Mouse (Mus musculus): ENCODE measurements around the gene Shkbp1. TPM values are rescaled to one million over a fixed set of nuclear protein-coding genes. Genes with fewer than 3 reads are reported as not detected.

Gene Shkbp1
- total and polyA plus RNA-seq, 3 experiments: 24.2 to 77.0 TPM; not detected in 1

GRCm38 (mm10) chr7:27356861-27357594 lies 1.2 kb upstream of the Shkbp1 start, which contains the start of gene Gm20479:
Gene Gm20479, minus strand, starts transcription at chr7:27357419.
- peaks cover 0 to 18% of the 10 kb centered on the region in 2 experiments; a peak in 2 of 4 replicates for H3K36me3 ChIP-seq (ENCODE audit: control insufficient read depth in 1 of 2, insufficient read depth in 2 of 2, low read length in 2 of 2)
- peaks cover 3% of the 10 kb centered on the region; the same call in 1 of the 2 replicates for H3K79me2 ChIP-seq (ENCODE audit: control insufficient read depth, insufficient read depth, low read length, poor library complexity)
- H3K4me1 ChIP-seq (ENCODE audit: control insufficient read depth in 1 of 2, insufficient read depth in 2 of 2, low read length in 2 of 2): peaks cover 4 to 18% of the 10 kb centered on the region in 2 experiments
- TF ChIP-seq GATA1 (IDR thresholded peaks at IDR 0.05; ENCODE audit: low read depth, low read length) (no peak), NELFE (IDR thresholded peaks at IDR 0.05; ENCODE audit: low read depth, low read length) (no peak; the same call in 1 of the 2 replicates), MYC (IDR thresholded peaks at IDR 0.05; ENCODE audit: low read depth, low read length) (no peak), MAFK (IDR thresholded peaks at IDR 0.05; ENCODE audit: borderline replicate concordance, low read depth, low read length) (no peak), POLR2AphosphoS2 (IDR thresholded peaks at IDR 0.05; ENCODE audit: low read length) (no peak; the same call in 1 of the 2 replicates), E2F4 (IDR thresholded peaks at IDR 0.05; ENCODE audit: borderline replicate concordance, low read depth, low read length) (no peak), SIN3A (IDR thresholded peaks at IDR 0.05; ENCODE audit: low read length) (peak; percentile 47; the same call in 1 of the 2 replicates), ZKSCAN1 (IDR thresholded peaks at IDR 0.05; ENCODE audit: low read depth, low read length) (no peak), MAZ (IDR thresholded peaks at IDR 0.05; ENCODE audit: low read depth, low read length) (peak; percentile 54; the same call in 1 of the 2 replicates), RCOR1 (IDR thresholded peaks at IDR 0.05; ENCODE audit: low read depth, low read length) (no peak), SMC3 (IDR thresholded peaks at IDR 0.05; ENCODE audit: low read depth, low read length) (no peak), MXI1 (IDR thresholded peaks at IDR 0.05; ENCODE audit: low read depth, low read length) (no peak; the same call in 1 of the 2 replicates), CTCF (IDR thresholded peaks at IDR 0.05 in 2 of 3, conservative IDR thresholded peaks at IDR 0.05 in 1 of 3; ENCODE audit: control insufficient read depth in 1 of 3, insufficient read depth in 1 of 3, low read depth in 2 of 3, low read length in 3 of 3, poor library complexity in 1 of 3, severe bottlenecking in 1 of 3) (no peak), ZMIZ1 (IDR thresholded peaks at IDR 0.05; ENCODE audit: low read depth, low read length) (peak; percentile 31; the same call in 1 of the 2 replicates), TCF12 (IDR thresholded peaks at IDR 0.05; ENCODE audit: low read depth, low read length) (no peak), EP300 (IDR thresholded peaks at IDR 0.05; ENCODE audit: low read depth in 1 of 2, low read length in 2 of 2) (no peak), USF1 (IDR thresholded peaks at IDR 0.05; ENCODE audit: low read depth, low read length) (no peak)
- peak within 1 kb of the TSS; percentile 85 for H3K27ac ChIP-seq (ENCODE audit: control insufficient read depth, low read depth, low read length)
- no peaks in the 10 kb centered on the region for H3K27me3 ChIP-seq (ENCODE audit: control insufficient read depth in 1 of 2, insufficient read depth in 2 of 2, low read length in 2 of 2)
- H3K4me3 ChIP-seq (ENCODE audit: control insufficient read depth in 1 of 2, insufficient read depth in 1 of 2, low read depth in 2 of 2, low read length in 2 of 2): peak within 1 kb of the TSS; percentile 58 to 96
- H3K9me3 ChIP-seq (replicated peaks; ENCODE audit: insufficient read depth, low read length): no peaks in the 10 kb centered on the region
- DNase-seq (ENCODE audit: low read depth, low spot score): peak; percentile 90
- H3K9ac ChIP-seq (ENCODE audit: control insufficient read depth, low read depth, low read length, poor library complexity, severe bottlenecking): peak within 1 kb of the TSS; percentile 57

- Histone ChIP-seq H3K27ac (ENCODE audit: control insufficient read depth, low read depth, low read length) (peak overlapping the region; percentile 85), H3K9me3 (replicated peaks; ENCODE audit: insufficient read depth, low read length) (no peaks in the 10 kb centered on the region), H3K27me3 (ENCODE audit: control insufficient read depth in 1 of 2, insufficient read depth in 2 of 2, low read length in 2 of 2) (no peaks in the 10 kb centered on the region), H3K36me3 (ENCODE audit: control insufficient read depth in 1 of 2, insufficient read depth in 2 of 2, low read length in 2 of 2) (peaks cover 0 to 18% of the 10 kb centered on the region in 2 experiments; a peak in 2 of 4 replicates), H3K79me2 (ENCODE audit: control insufficient read depth, insufficient read depth, low read length, poor library complexity) (peaks cover 3% of the 10 kb centered on the region; the same call in 1 of the 2 replicates), H3K4me3 (ENCODE audit: control insufficient read depth in 1 of 2, insufficient read depth in 1 of 2, low read depth in 2 of 2, low read length in 2 of 2) (peak overlapping the region; percentile 58 to 96), H3K9ac (ENCODE audit: control insufficient read depth, low read depth, low read length, poor library complexity, severe bottlenecking) (peak overlapping the region; percentile 57), H3K4me1 (ENCODE audit: control insufficient read depth in 1 of 2, insufficient read depth in 2 of 2, low read length in 2 of 2) (peaks cover 4 to 17% of the 10 kb centered on the region in 2 experiments)
- TF ChIP-seq ELF1 (IDR thresholded peaks at IDR 0.05; ENCODE audit: low read depth, low read length): no peak
- TF ChIP-seq MAFK (IDR thresholded peaks at IDR 0.05; ENCODE audit: borderline replicate concordance, low read depth, low read length): no peak
- 0 out of 4 replicates have a peak, but pooled peaks of 1 of the 2 experiments have one; percentile 42 for TF ChIP-seq POLR2A (IDR thresholded peaks at IDR 0.05; ENCODE audit: control insufficient read depth in 1 of 2, insufficient read depth in 1 of 2, low read depth in 1 of 2, low read length in 2 of 2, poor library complexity in 1 of 2)
- no peak for TF ChIP-seq ZC3H11A (IDR thresholded peaks at IDR 0.05; ENCODE audit: low read depth, low read length)
- no peak for TF ChIP-seq KAT2A (conservative IDR thresholded peaks at IDR 0.05; ENCODE audit: low read depth, low read length)
- peak; percentile 10; the same call in 1 of the 2 replicates for TF ChIP-seq MAX (IDR thresholded peaks at IDR 0.05; ENCODE audit: low read length)
- TF ChIP-seq SIN3A (IDR thresholded peaks at IDR 0.05; ENCODE audit: low read length): 0 out of 2 replicates have a peak, but pooled peaks have one; percentile 13
- no peak for DNase-seq (ENCODE audit: low read depth, low spot score)
Observed at GRCm38 (mm10) chr7:27356248-27356647, 429 bp upstream of the Shkbp1 start.

All from MEL (cell line).